Mouse (Mus musculus) layer of hippocampus, adult 9-11 months (tissue): ENCODE measurements around the gene Mcm7.

ENCODE experiments used
- DNase-seq: peaks from one replicate; pipeline ENCODE4 v3.0.0; 2022

Gene Mcm7

DNA sequence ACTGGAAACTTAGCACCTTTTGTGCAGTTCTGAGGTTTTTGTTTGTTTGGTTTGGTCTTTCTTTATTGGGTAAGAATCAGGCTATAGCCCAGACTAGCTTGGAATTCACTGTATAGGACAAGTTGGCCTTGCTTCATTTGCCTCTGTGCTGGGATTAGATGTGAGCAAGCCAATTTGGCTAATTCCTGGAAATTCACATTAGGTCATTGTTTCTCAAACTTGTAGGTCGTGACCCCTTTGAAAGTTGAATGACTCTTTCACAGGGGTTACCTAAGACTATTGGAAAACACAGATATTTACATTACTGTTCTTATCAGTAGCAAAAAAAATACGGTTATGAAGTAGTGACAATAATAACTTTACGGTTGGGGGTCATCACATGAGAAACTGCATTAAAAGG, 17.8 kb downstream of the Mcm7 start:
- no peak for DNase-seq

GRCm38 (mm10) chr5:138138585-138138984, 33.6 kb downstream of the Mcm7 start:
- no peak for DNase-seq

- DNase-seq, result no peak
Observed at GRCm38 (mm10) chr5:138137935-138138549, 34.2 kb downstream of the Mcm7 start.

- no peak for DNase-seq
Observed at GRCm38 (mm10) chr5:138137257-138137656, 35.0 kb downstream of the Mcm7 start.

DNA sequence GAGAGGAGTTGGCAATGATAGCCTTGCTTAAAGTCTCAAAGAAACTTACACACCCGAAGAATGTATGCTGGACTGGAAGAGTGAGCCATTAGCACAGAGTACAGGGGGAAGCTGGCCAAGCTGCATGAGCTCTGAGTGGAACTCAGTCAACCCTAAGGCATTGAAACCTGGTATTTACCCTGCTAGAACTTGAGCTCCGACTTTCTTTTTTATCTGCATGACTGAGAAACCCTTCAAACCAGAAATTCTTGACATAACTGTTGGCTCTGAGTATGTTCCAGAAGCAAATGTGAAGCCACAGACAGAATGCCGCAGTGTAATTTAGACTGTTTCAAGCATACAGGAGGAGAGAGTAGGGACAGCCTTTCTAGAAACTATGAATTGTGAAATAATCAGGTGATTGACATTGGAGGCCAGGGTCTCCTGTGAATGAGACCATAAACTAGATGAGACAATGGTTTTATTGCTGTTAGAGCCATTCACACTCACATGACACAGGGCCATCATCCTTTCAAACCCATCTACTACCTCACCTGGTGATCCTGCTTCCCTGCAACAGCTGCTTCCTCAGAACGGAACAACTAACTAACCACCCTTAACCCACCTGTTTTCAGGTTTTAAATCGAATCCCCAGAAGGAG, 39.7 kb downstream of the Mcm7 start:
- no peak for DNase-seq

DNA sequence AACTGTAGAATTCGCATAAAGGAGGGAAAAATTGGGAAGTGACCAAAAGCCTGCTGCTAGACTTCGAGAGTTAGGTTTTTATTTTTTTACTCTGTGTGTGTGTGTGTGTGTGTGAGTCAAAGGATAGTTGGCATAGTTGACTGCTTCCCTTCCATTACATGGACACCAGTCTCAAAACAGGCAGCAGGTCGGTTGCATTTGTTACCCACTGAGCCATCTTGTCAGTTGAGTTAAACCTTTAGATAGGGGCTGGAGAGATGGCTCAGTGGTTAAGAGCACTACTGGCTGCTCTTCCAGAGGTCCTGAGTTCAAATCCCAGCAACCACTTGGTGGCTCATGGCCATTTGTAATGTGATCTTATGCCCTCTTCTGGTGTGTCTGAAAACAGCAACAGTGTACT, 54.2 kb downstream of the Mcm7 start:
- DNase-seq, result no peak

GRCm38 (mm10) chr5:138117199-138118015, 54.8 kb downstream of the Mcm7 start:
- no peak for DNase-seq

- DNase-seq, result peak; percentile 84
Observed at GRCm38 (mm10) chr5:138116255-138117198, 55.7 kb downstream of the Mcm7 start, which contains the start of gene Zscan21. Gene Zscan21 (plus strand): TSS chr5:138116903.
